Mouse (Mus musculus) ES-E14 (cell line): ENCODE data around the gene Slitrk4.

Experiments
- CHD2 ChIP-seq: IDR thresholded peaks from 2 replicates; pipeline ENCODE4 v1.6.1; 2014; ENCODE audit warnings: mild to moderate bottlenecking, low read depth, low read length, inconsistent platforms
- HCFC1 ChIP-seq: IDR thresholded peaks from 2 replicates; pipeline ENCODE4 v1.6.1; 2012; ENCODE audit warnings: low read length, inconsistent platforms, borderline replicate concordance; ENCODE audit not compliant: insufficient read depth
- MAFK ChIP-seq: IDR thresholded peaks from 2 replicates; pipeline ENCODE4 v1.6.1; 2014; ENCODE audit warnings: mild to moderate bottlenecking, low read depth, low read length, inconsistent platforms; ENCODE audit not compliant: insufficient read depth
- ZNF384 ChIP-seq: IDR thresholded peaks from 2 replicates; pipeline ENCODE4 v1.6.1; 2012; ENCODE audit warnings: low read depth, low read length, inconsistent platforms

DNA sequence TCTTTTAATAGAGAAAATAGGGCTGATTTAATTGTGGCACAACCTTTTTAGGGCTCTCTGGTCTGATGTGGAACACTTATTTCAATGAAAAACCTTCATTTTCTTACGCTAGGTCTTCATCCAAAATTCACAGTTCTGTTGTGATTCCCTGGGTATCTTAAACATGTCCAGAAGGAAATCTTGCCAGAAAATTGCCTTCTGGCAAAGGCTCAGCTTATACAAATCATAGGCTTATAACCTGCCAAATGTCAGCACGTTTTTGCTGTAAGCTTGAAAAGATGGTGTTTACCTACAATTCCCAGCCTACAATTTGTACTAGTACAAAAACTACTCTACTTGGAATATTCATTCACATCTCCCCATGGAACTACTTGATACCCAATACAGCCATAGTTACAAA is 42.7 kb upstream of the Slitrk4 start:
- no peak for TF ChIP-seq ZNF384
- no peak for TF ChIP-seq CHD2
- TF ChIP-seq MAFK, result no peak
- TF ChIP-seq HCFC1, result no peak
